Mouse (Mus musculus) neural tube, embryonic 14.5 days (tissue): Measurements from ENCODE around the gene Ndufa10. TPM values are rescaled to one million over a fixed set of nuclear protein-coding genes. Genes with fewer than 3 reads are reported as not detected.

ENCODE experiments used
- ATAC-seq: fragments of 200-750 bp; cut with Nextera tagmentation; 2 replicates; pipeline ENCODE4 v1.8.0; 2017; ENCODE audit warnings: low read depth, mild to moderate bottlenecking, moderate TSS enrichment, moderate library complexity
- H3K27ac ChIP-seq: fragments of 300-500 bp; sonication (generic); 2 replicates; pipeline ENCODE4 v1.5.1; 2014; ENCODE audit warnings: low read depth, mild to moderate bottlenecking, control low read depth, low read length, moderate library complexity, mixed read lengths
- H3K27me3 ChIP-seq: fragments of 300-500 bp; sonication (generic); 2 replicates; pipeline ENCODE4 v1.6.1; 2014; ENCODE audit warnings: low read length; ENCODE audit not compliant: control insufficient read depth, insufficient read depth
- H3K36me3 ChIP-seq: fragments of 300-500 bp; sonication (generic); 2 replicates; pipeline ENCODE4 v1.6.1; 2014; ENCODE audit warnings: low read length, mixed read lengths; ENCODE audit not compliant: control insufficient read depth, insufficient read depth
- H3K4me1 ChIP-seq: fragments of 300-500 bp; sonication (generic); 2 replicates; pipeline ENCODE4 v1.6.1; 2014; ENCODE audit warnings: low read length; ENCODE audit not compliant: control insufficient read depth, insufficient read depth
- H3K4me2 ChIP-seq: fragments of 300-500 bp; sonication (generic); 2 replicates; pipeline ENCODE4 v1.6.1; 2014; ENCODE audit warnings: mild to moderate bottlenecking, low read depth, low read length, control low read depth
- H3K4me3 ChIP-seq: fragments of 300-500 bp; sonication (generic); 2 replicates; pipeline ENCODE4 v1.5.1; 2014; ENCODE audit warnings: low read depth, low read length, control low read depth, mixed read lengths
- H3K9ac ChIP-seq: fragments of 300-500 bp; sonication (generic); replicated peaks from 2 replicates; pipeline ENCODE4 v1.6.1; 2014; ENCODE audit warnings: low read depth, mild to moderate bottlenecking, control low read depth, low read length, mixed read lengths
- H3K9me3 ChIP-seq: fragments of 300-500 bp; sonication (generic); 2 replicates; pipeline ENCODE4 v1.6.1; 2016; ENCODE audit warnings: low read length; ENCODE audit not compliant: control insufficient read depth
- WGBS: fragments of 180-500 bp; shearing (Covaris S2); extraction: QIAGEN DNeasy Blood & Tissue Kit; methylation state at CpG from one replicate; pipeline ENCODE4 v1.1.7; 2014; 5-methylcytosine and 5-hydroxymethylcytosine counted together
- microRNA-seq: library from miRNA; unstranded; fragments of <30 nt; microRNA quantifications from one replicate; pipeline ENCODE4, GENCODE M21; 2016
- polyA plus RNA-seq: library from polyadenylated mRNA; unstranded; fragments of >200 nt; fragmentation: Nextera tagmentation; extraction: Ambion mirVana; gene quantifications from 2 replicates; pipeline ENCODE4 v1.2.1, GENCODE M21; 2014

The Ndufa10 gene
- polyA plus RNA-seq, 1 experiment from 2014 or later, result 363 TPM

DNA sequence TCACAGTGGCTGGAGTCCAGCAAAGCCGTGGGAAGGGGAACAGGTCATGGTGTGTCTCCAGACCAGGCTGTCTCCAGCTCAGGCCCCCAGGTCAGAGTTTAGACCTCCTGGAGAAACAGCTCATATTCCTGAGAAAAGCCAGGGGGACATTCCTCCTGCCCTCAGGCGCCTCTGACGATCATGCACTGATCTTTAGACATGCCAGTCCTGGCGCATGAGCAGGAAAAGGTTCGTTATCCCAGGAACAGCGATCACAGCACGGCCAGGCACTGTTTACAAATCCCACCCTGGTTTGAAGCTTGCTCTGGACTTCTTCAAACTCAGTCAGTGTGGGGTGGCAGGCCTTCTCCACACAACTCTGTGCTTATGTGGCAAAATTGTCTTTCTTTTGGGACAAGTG lies 75.1 kb downstream of the Ndufa10 start:
- 66% methylated on average over 7 of the region's 7 CpGs for WGBS
- Histone ChIP-seq H3K27me3 (no peaks in the 10 kb centered on the region), H3K9me3 (no peaks in the 10 kb centered on the region), H3K9ac (no peak overlapping the region), H3K4me1 (peaks cover 15% of the 10 kb centered on the region), H3K36me3 (no peaks in the 10 kb centered on the region), H3K4me3 (no peak overlapping the region), H3K4me2 (no peak overlapping the region), H3K27ac (peak overlapping the region; percentile 81; the same call in 1 of the 2 replicates)
- ATAC-seq, result no peak

DNA sequence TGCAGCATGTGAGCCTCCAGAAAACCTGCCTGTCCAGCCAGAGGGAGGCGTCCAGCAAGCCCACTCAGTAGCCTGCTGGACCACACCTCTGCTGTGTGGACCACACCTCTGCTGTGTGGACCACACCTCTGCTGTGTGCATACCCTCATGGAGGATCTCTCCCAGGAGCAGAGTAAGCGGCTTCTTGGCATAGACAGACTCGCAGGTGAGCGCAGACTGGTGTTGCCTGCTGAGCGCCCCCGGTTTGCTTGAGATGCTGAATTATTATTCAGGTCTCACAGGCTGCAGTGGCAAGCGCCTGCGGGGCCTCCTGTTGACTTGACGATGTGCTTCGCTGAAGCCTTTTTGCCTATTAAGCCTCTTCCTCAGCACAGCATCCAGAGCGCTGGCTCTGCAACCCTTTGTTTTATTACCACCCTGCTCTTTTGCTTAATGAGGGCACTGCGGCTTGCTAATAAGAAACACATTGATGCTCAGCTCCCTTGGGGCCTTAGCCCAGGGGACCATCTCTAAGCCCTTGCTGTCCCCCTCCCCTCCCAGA lies 76.1 kb downstream of the Ndufa10 start:
- Histone ChIP-seq H3K4me2 (no peak overlapping the region), H3K4me3 (no peak overlapping the region), H3K27me3 (no peaks in the 10 kb centered on the region), H3K4me1 (peaks cover 15% of the 10 kb centered on the region), H3K27ac (peak overlapping the region; percentile 81), H3K36me3 (no peaks in the 10 kb centered on the region), H3K9ac (0 out of 2 replicates have a peak overlapping the region, but pooled peaks have one; percentile 21), H3K9me3 (no peaks in the 10 kb centered on the region)
- WGBS, result 11% methylated on average over 12 of the region's 12 CpGs
- ATAC-seq, result peak; percentile 78

DNA sequence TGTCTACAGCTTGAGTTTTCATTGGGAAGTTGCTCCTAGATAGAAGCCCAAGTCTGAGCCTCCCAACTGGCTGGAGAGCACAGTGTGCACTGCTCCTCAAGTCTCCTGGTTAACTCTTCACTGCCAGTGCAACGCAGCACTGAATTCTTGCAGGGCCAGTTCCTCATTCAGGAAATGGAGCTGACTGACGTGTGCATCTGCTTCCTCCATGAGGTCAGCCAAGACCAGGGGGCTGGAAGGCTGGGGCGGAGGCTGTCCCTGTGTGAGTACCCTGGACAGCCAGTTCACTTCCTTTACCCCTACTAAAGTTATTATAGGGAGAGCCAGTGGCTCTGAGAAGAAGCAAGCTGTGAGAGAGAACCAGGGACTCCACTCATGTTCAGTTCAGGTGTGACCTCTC lies 79.4 kb downstream of the Ndufa10 start:
- H3K36me3 ChIP-seq, result no peaks in the 10 kb centered on the region
- no peak overlapping the region for H3K9ac ChIP-seq
- H3K27me3 ChIP-seq, result no peaks in the 10 kb centered on the region
- H3K27ac ChIP-seq, result no peak overlapping the region
- no peaks in the 10 kb centered on the region for H3K9me3 ChIP-seq
- H3K4me2 ChIP-seq, result no peak overlapping the region
- no peak for ATAC-seq
- 85% methylated on average over 3 of the region's 3 CpGs for WGBS
- H3K4me3 ChIP-seq, result no peak overlapping the region
- H3K4me1 ChIP-seq, result peaks cover 15% of the 10 kb centered on the region

DNA sequence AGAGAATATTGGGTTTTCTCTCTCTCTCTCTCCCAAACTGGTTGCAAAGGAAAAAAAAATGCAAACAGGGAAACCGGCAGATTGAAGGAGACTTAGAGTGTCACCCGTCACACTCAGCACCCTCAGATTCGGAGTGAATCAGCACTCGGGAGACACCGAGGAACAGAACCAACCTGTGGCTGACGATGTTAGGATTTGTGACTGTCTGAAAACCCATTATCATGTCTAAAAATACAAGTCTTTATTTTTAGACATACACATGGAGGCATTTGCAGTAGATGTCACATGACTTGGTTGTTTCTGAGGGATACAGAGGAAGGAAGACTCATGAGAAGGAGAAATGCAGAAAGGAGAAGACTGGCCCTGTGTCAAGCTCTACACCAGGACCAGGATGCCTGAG lies 80.5 kb downstream of the Ndufa10 start:
- H3K4me1 ChIP-seq, result peaks cover 13% of the 10 kb centered on the region
- no peak for ATAC-seq
- H3K27ac ChIP-seq, result no peak overlapping the region
- 94% methylated on average over 6 of the region's 6 CpGs for WGBS
- no peaks in the 10 kb centered on the region for H3K36me3 ChIP-seq
- no peaks in the 10 kb centered on the region for H3K9me3 ChIP-seq
- H3K4me2 ChIP-seq, result no peak overlapping the region
- no peak overlapping the region for H3K9ac ChIP-seq
- no peak overlapping the region for H3K4me3 ChIP-seq
- no peaks in the 10 kb centered on the region for H3K27me3 ChIP-seq

Small RNA genes lying within 50 kb of the gene (microRNA-seq; reads per million reads assigned to microRNA genes)
- gene Mir6900, result 3.4 reads per million, percentile 4 among the genes with 10 or more reads in this experiment

Other genes with a start within 250 kb of the Ndufa10 start
- gene Olfr1416, start 11.3 kb upstream of the Ndufa10 start, polyA plus RNA-seq, result not detected in 2 replicates
- gene Olfr1415, start 22.2 kb upstream of the Ndufa10 start, polyA plus RNA-seq, result not detected in 2 replicates
- gene Olfr1414, start 44.8 kb upstream of the Ndufa10 start, polyA plus RNA-seq, result not detected in 2 replicates
- gene Olfr1413, start 97.5 kb upstream of the Ndufa10 start, polyA plus RNA-seq, result not detected in 2 replicates
- gene Olfr1412, start 111.9 kb upstream of the Ndufa10 start, polyA plus RNA-seq, result not detected in 2 replicates
- not detected in 2 replicates for gene Olfr1411, start 120.6 kb upstream of the Ndufa10 start, polyA plus RNA-seq
- gene Olfr1410, start 131.9 kb upstream of the Ndufa10 start, polyA plus RNA-seq, result not detected in 2 replicates
- gene Olfr12, start 143.9 kb upstream of the Ndufa10 start, polyA plus RNA-seq, result not detected in 2 replicates
- gene Cops9, start 168.1 kb upstream of the Ndufa10 start, polyA plus RNA-seq, result 560 and 641 TPM in 2 replicates
- 0.21 TPM in 1 of 2 replicates, not detected in the other for gene Otos, start 175.0 kb upstream of the Ndufa10 start, polyA plus RNA-seq